Mouse (Mus musculus) adrenal gland, adult 18-20 months (tissue): Measurements from ENCODE around the gene Tmem9b. TPM values are rescaled to one million over a fixed set of nuclear protein-coding genes. Genes with fewer than 3 reads are reported as not detected.

ENCODE experiments used
- DNase-seq, 2 experiments: peaks; one replicate each; pipeline ENCODE4 v3.0.0; 2021 to 2022; ENCODE audit warnings: low spot score in 2 of 2
- long read RNA-seq, 2 experiments: library from polyadenylated mRNA; stranded (forward); transcript quantifications; one replicate each; pipeline ENCODE4 v2.0.0; 2021
- total RNA-seq, 2 experiments: library from RNA; stranded (reverse); gene quantifications; 1 replicate in 1 of 2; 2 replicates in 1 of 2; pipeline ENCODE4 v1.2.3; 2021

The Tmem9b gene
- 10 to 100 TPM; 45.7 to 47.6 TPM for total RNA-seq
- long read RNA-seq, experiment 1, transcript Tmem9b-201 (5 exons, 1,703 nt), result major isoform, 60 of 61 reads
- long read RNA-seq, experiment 1, partial matches to known transcripts, result 1 of 61 reads
- long read RNA-seq, experiment 1, other reads (novel, unspliced or antisense), result 0 of 61 reads
- long read RNA-seq, experiment 2, transcript Tmem9b-201 (5 exons, 1,703 nt), result major isoform, 98 of 103 reads
- long read RNA-seq, experiment 2, partial matches to known transcripts, result 2 of 103 reads
- long read RNA-seq, experiment 2, other reads (novel, unspliced or antisense), result 3 of 103 reads

- DNase-seq, result peak; percentile 81 to 86
These were observed at the start of gene Tmem9b for GRCm38 (mm10) chr7:109752008-109752925. Gene Tmem9b (minus strand): TSS chr7:109752875.

- peak in 1 of 2 experiments; percentile 10 for DNase-seq
These were observed 48.0 kb upstream of the Tmem9b start for GRCm38 (mm10) chr7:109800626-109801025.

- DNase-seq, result peak; percentile 12 to 16
These were observed 46.5 kb upstream of the Tmem9b start for GRCm38 (mm10) chr7:109799168-109799567.

- DNase-seq, result peak in 1 of 2 experiments; percentile 3
These were observed 42.9 kb upstream of the Tmem9b start for GRCm38 (mm10) chr7:109795564-109795963.

GRCm38 (mm10) chr7:109794556-109794955 is 41.9 kb upstream of the Tmem9b start:
- DNase-seq, result no peak

- peak; percentile 47 to 49 for DNase-seq
These were observed 40.1 kb upstream of the Tmem9b start for GRCm38 (mm10) chr7:109792759-109793158.

GRCm38 (mm10) chr7:109790818-109791217 is 38.1 kb upstream of the Tmem9b start:
- DNase-seq, result no peak

- DNase-seq, result no peak
These were observed 35.2 kb upstream of the Tmem9b start for GRCm38 (mm10) chr7:109787860-109788259.

- no peak for DNase-seq
These were observed 30.6 kb upstream of the Tmem9b start for GRCm38 (mm10) chr7:109783281-109783680.

GRCm38 (mm10) chr7:109781470-109782203 is 29.0 kb upstream of the Tmem9b start, which contains the start of gene Nrip3:
Gene Nrip3 (minus strand): TSS chr7:109782025.
- peak; percentile 64 to 67 for DNase-seq

- no peak for DNase-seq
These were observed 28.4 kb upstream of the Tmem9b start for GRCm38 (mm10) chr7:109781087-109781469.

GRCm38 (mm10) chr7:109772251-109772650 is 19.6 kb upstream of the Tmem9b start:
- DNase-seq, result no peak

- no peak for DNase-seq
These were observed 16.2 kb upstream of the Tmem9b start for GRCm38 (mm10) chr7:109768699-109769383.

- no peak for DNase-seq
These were observed 15.1 kb upstream of the Tmem9b start for GRCm38 (mm10) chr7:109767575-109768350.

GRCm38 (mm10) chr7:109764009-109764408 is 11.3 kb upstream of the Tmem9b start:
- no peak for DNase-seq

- DNase-seq, result no peak
These were observed 3.6 kb upstream of the Tmem9b start for GRCm38 (mm10) chr7:109756291-109756690.

GRCm38 (mm10) chr7:109754034-109754433 is 1.4 kb upstream of the Tmem9b start:
- DNase-seq, result no peak

- DNase-seq, result no peak
These were observed 1.2 kb downstream of the Tmem9b start for GRCm38 (mm10) chr7:109751427-109752007.

GRCm38 (mm10) chr7:109747747-109748146 is 4.9 kb downstream of the Tmem9b start:
- no peak for DNase-seq
